Mouse (Mus musculus) right cerebral cortex, postnatal 25 days (tissue): ENCODE measurements at regions not wholly inside any gene's neighbourhood (a gene's known extent, or its start where the extent isn't known, plus 50 kb on each side); places are given as distances from the start of the nearest gene placed in this dataset.

Experiments
- DNase-seq: peaks from one replicate; pipeline ENCODE4 v3.0.0; 2022

DNA sequence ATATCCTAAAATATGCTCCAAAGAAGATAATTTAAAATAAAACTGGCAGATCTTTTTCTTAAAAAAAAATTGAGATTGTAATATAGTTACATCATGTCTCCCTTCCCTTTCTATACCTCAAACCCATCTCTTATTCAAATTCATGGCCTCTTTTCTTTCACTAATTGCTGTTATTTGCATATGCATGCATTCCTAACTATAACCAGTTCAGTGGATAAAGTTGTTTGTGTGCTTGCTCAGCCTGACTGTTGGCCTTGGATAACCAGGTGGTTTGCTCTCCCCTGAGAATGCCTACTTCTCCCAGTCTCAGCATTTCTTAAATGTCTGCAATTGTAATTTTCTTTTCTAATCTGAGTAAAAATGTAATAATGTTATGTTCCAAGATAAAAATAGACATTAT is 2154.8 kb downstream of the 4930444P10Rik start:
- DNase-seq = no peak

DNA sequence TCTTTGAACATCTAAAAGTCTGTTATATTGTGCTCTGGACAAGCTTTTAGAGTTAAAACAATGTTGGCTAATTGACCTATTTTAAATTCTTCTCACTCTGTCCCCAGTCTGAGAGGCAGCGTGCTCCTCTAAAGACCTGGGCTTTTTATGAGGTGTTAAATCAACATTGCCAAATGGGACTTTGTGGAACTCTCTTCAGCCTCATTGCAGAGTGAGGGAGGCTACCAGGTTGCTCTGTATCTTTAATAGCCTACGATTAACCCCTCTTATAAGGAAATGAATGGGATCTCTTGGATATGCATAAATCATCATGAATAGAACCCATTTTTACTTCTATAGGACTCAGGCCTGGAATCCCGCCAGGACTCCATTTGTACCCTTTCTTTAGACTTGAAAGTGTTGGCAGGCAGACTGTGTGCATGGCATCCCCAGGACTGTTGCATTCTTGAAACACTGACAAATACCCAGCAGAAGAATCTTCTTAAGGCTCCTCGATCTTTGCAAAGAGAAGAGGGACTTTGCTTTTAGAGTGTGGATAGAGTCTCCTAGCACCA is 2157.1 kb downstream of the 4930444P10Rik start:
- DNase-seq = no peak

DNA sequence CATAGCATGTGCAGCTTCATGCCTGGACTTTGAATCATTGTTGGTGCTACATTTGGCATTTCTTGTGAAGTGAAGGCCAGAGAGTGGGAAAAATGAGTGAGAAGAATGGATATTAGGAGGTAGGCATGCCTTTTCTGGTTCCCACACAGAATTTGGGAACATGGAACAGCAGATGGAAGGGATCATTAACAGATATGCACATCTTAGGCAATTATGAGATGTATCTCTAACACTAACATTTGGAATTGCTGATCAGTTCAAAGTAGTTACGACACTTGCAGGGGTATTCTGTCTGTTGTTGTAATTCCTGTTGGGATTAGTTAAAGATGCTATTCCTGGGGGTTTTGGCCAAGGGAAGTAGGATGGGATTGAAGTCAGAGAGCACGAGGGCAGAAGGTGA is 2164.4 kb downstream of the 4930444P10Rik start:
- no peak for DNase-seq

DNA sequence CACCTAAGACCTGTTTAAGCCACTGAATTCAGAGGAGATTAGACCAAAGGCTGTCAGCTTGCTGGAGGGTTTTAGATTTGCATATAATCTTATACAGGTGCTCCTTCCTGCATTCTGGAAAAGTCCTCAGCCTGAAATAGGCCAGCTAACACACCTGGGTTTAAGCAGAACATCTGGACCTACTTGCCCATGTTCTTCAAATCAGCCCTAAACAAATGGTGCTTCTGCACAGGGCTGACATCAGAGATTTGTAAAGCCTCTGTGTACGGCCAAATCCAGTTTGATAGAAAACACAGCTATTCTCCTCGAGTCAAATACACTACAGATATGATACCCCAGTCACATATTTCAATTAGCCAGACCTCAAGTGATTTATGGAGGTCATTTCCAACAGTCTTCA is 2165.2 kb downstream of the 4930444P10Rik start:
- no peak for DNase-seq

DNA sequence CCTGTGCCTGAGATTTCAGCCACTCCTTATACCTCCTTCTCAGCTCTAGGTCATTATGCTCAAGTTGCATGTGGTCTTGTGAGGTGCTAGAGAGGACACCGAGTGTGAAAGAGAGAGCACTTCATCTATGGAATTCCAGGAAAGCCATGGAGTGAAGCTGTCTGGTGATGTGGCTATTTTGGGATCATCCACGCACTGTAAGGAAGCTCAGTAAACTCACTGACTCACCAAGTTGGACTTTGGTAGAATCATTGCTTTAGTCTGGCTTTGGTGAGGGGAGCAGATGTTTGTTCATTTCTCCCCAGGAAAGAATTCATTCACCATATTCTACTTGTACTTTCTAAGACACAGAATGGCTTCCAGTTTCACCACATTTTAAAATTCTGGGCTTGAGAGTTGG is 2167.1 kb downstream of the 4930444P10Rik start:
- DNase-seq = no peak

DNA sequence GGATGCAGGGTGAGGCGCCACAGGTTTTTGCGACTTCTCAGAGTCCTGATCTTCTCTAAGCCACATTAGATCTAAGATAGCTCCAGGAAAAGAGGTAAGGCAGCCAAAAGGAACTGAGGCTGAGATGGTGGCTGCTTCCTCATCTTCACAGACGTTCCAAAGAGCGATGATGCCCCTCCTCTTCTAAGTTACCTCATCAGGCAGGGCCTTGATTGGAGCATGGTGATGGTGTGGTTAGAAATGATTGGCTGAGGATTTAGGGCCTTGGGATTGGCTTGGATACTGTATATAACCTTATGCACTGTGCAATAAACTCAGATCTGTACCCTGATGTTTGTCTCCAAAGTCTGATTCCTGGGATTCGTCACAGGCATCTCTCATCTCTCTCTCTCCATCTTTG is 2177.9 kb downstream of the 4930444P10Rik start:
- DNase-seq = no peak

DNA sequence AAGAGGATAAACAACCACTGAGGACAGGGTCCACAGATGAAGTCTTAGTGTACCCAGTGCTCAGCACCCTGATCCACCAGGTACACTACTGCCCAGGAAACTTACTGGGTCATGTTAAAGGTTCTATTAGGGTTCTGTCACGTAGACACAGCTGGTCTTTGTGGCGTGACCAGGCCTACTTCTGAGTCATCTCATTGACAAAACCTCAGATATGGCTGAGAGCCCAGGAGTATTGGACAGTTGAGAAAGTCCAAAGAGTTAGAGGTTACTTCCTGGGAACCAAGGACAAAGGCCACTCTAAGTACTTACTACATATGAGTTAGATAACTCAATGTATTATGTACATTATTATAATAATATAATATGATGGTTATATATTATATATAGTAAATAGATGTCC is 2214.0 kb downstream of the 4930444P10Rik start:
- DNase-seq = no peak

DNA sequence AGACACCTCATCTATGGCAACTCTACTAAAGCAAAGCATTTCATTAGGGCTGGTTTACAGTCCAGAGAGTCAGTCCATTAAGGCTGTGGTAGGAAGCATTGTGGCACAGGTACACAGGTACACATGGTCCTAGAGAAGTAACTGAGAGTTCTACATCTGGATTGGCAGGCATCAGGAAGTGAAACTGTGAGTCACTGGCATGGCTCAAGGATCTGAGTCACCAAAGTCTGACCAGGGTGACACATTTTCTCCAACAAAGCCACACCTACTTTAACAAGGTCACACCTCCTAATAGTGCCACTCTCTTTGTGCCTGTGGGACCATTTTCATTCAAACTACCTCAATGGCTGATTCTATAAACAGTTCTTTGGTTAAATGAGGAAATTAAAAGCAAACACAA is 2219.2 kb downstream of the 4930444P10Rik start:
- no peak for DNase-seq

DNA sequence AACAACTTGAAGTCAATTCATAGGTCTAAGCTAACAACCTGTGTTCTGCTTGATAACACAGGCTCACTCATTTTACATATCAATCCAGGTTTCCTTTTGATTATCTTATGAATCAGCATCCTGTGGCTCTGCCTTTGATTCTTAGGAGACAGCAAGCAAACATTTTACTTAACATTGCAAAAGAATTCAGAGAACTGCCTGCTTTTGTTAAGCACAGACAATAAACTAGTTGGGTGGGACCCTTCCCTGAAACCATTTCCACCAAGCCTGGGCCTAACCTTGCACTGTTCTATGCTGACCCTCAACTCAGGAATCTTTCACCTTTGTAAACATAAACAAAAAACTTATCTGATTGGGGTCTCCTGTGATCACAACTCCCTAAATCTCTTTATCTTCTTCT is 2220.6 kb downstream of the 4930444P10Rik start:
- DNase-seq = no peak

DNA sequence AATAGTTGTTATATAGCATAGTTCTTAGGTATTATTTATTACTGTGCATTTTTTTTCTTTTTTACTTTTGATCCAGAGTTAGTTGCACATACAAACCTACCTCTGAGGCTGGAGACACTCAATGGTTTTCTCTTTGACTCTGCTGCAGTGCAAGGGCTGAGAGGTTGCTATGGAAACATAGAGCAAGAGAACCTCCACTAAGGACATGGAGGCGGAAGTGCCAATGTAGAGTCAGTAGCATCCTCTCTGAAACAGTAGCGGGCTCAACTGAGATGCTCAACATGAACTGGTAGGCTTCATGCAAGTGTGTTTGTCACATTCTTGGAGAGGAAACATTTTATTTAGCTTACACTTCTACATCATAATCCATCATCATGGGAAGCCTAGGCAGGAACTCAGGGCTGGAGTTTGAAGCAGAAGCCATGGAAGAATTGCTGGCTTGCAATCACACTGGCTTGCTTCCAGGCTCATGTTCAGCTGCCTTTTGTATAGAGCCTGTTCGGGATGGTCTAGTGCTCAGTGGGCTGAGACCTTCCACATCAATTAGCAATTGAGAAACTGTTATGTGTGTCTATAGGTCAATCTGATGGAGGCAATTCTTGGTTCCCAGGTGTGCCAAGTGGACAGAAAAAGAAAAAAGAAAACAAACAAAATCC is 2222.4 kb downstream of the 4930444P10Rik start:
- DNase-seq = no peak

DNA sequence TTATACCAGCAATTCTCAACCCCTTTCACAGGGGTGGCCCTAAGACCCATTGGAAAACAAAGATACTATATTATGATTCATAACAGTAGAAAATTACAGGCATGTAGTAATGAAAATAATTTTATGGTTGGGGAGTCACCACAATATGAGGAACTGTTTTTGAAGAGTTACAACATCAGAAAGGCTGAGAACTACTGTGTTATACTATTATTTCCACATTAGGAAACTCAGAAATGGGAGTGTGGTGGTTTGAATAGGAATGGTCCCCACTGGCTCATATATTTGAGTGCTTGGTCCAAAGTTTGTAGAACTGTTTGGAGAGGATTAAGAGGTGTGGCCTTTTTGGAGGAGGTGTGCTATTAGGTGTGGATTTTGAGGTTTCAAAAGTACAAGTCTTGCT is 2227.4 kb downstream of the 4930444P10Rik start:
- no peak for DNase-seq

DNA sequence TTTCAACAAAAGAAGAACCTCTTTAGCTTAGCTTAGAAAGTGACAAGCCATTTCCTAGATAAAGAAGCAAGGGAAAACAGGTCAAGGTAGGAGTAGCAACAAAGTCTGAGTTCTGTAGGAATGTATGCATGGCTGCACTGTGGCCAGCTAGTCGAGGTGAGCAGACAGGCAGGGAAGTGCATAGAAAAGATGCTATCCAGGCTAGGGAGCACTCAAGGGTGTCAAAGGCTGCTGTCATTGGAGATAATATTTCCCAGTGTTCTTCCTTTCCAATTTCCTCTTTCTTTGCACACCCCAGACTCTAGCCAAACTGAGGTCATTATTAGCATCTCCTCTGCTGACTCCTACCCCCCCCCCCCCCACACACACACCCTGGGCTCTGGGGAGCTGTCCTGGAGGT is 2229.4 kb downstream of the 4930444P10Rik start:
- no peak for DNase-seq

DNA sequence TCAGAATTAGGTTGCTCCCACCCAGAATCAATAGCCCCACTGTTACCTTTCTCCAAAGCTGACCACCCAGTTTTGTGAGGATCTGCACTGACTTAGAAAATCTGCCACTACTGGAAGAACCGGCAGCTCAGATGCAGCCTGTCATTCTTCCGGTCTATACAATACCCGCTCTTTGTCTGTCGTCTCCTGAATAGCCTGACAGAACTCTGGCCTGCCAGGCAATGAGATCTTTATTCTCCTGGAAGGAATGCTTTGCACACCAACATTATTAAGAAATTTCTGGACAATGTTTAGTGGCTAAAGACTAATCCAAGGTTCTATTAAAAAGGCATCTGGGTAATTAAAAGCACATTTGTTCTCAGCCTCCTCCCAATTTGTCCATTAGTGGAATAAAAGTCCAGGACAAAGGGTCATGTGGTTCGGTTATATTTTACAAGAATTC is 2232.0 kb downstream of the 4930444P10Rik start:
- DNase-seq = no peak

DNA sequence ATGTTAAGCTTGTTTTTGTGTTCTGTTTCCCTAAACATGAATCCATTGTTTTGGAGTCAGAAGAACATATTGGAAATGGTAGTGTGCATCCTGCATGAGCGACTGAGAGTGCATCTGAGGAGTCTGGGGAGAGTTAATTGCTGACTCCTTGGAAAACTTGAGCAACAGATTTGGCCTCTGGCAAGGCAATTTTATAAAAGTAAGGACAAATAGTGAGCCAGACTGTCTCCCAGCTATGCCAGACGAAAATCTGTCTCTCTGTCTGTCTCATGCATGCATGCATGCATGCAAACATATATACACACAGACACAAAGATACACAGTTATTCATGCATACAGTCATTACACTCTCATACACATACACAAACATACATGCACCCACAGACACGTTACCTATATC is 2232.7 kb downstream of the 4930444P10Rik start:
- DNase-seq = no peak

DNA sequence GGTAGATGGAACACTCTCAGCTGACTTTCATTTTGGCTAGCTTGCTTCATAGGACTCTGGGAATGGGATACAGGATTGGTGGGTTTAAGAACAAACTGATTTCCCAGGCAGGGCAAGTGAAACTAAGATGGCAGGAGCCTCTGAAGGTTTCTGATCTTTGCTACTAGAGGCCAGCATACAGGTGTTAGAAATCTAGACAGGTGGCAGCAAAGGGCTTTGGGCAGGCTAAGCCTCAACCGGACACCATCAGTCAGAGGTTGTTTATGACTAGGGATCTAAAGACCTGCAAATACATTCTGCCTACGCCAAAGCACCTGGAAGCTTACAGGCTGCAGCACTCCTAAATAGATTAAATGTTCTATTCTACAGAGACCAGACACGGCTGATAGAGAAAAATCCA is 2233.4 kb downstream of the 4930444P10Rik start:
- DNase-seq = no peak

DNA sequence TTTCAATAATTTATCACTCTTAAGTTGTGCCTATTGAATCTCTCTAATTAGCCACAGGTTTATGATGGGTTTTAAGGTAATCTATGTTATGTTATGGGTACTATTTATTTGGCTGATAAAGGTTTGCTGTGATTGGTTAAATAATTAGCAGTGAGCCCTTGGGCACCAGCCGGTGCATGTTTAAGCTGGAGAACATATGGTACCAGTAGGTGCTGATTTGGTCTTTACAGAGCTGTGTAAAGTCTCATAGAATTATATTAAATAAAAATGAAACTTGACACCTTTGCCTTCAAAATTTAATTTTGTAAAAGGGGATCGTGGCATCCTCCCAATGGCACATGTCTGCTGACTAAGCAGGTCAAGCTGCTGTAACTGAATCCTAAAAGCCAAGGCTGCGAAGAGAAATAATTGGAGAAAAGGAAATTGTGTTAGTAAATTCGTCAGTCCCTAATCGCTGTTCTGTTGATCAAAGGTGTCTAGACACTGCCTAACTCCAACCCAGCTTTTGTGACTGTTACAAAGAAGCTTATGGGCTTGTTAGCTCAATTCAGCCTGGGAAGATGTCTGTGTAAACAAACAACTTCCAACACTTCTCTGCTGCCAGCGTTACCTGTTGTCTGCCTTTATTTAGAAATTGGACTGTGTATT is 2234.6 kb downstream of the 4930444P10Rik start:
- DNase-seq = no peak

DNA sequence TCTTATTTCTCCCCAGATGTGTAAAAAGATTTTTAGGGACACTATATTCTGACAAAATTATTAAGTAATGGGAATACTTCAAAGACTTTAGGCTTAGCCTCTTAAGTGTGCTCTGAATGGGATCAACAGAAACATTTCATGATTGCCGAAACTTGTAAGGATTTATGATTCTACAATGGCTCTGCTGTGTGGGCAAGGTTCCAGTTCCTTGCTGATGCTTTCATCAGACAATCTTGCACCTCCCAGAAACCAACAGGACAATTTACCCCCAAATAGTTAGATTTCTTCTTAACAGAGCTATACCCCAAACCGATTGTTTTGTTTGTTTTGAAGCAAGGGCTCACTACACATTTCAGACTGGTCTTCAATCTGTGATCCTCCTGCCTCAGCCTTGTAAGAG is 2236.1 kb downstream of the 4930444P10Rik start:
- DNase-seq = no peak

DNA sequence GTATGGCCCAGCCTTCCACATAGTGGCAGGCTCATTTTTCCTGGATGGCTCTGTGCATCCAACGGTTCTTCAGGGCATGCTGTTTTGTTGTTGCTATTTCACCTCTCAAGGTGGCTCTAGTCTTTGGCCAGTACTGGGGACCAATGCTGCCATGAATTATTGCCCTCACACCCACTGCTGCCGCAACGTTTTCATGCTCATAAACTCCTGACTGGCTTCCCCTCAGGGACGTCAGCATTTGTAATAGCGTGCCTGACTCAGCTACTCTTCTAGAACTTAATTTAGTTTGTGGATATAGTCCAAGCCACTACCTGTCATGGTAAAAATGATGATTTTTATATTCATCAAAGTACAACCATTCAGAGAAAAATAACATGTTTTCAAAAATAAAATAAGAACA is 2242.0 kb downstream of the 4930444P10Rik start:
- no peak for DNase-seq

DNA sequence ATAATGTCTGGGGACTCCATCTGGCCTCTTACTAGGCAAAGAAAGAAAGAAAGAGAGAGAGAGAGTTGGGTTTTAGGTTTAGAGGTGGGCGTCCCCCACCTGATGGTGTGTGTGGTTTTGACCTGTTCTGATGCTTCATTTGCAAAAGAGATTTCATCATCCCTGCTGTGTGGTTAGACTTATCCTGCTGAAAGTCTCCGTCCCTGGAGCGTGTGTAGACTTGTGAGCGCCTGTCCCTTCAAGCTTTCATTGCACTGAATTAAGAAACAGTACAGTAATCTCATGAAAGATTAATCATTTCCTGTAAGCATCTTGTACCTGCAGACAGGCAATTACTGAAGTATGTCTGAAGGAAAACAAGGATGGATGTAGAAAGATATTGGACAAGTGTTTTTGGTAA is 2244.1 kb downstream of the 4930444P10Rik start:
- no peak for DNase-seq

DNA sequence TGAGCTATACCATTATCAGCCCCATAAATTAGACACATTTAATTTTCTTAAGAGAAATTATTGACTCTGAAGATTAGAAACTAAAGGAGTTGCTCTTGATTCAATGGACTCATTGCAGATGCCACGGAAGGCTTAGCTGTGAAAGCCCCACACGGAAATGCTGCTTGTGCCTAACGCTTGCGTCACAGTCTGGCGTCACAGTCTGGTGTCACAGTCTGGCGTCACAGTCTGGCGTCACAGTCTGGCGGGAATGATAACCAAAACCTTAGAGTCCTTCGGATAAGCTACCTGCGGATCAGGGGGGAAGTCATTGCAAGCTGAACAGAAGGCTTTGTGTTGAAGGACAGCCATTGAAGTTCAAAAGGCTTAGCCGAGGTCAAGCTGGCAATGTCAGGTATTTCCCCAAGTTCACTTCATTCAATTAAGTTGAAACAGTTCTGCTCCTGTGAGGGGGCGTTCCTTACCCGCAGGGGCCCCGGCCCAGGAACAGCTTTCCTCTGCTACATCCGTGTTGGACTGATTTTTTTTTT is 2246.7 kb downstream of the 4930444P10Rik start:
- no peak for DNase-seq

DNA sequence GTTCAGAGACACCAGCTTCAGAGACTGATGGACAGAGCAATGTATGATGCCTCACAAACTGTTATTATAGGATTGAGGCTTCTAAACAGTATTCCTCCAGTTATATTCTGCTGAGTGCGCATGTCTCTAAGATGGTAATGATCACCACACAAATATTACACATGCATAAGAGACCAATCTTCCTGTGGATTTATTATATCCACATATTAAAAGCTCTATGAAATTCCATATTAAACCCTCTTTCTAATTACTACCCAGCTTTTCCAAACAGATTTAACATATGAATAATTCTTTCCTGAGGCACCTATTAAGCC is 2252.9 kb downstream of the 4930444P10Rik start:
- DNase-seq = no peak

DNA sequence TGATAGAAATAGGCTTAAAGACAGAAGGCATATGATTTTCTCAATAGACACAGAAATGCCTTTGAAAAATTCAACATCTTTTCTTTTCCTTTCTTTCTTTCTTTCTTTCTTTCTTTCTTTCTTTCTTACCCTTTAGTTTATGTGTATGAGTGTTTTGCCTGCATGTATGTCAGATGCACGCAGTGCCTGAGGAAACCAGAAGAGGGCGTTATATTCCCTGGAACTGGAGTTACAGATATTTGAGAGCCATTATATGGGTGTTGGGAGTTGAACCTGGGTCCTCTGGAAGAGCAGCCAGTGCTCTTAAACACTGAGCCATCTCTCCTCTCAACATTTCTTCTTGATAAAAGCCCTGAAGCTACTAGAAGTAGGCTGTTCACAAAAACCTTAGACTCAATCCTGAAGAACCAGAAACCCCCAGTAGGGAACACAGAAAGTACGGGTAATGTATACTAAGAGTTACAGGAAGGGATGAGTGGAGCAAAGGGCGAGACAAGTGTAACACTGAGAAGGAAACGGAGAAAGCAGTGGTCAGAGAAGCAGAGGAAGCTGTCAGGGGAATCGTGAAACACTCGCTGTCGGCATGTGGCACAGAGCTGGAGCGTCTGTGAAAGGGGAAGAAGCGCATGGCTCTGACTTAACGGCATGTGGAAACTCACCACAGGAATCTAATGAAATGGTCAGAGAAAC is 2253.4 kb downstream of the 4930444P10Rik start:
- DNase-seq = no peak

DNA sequence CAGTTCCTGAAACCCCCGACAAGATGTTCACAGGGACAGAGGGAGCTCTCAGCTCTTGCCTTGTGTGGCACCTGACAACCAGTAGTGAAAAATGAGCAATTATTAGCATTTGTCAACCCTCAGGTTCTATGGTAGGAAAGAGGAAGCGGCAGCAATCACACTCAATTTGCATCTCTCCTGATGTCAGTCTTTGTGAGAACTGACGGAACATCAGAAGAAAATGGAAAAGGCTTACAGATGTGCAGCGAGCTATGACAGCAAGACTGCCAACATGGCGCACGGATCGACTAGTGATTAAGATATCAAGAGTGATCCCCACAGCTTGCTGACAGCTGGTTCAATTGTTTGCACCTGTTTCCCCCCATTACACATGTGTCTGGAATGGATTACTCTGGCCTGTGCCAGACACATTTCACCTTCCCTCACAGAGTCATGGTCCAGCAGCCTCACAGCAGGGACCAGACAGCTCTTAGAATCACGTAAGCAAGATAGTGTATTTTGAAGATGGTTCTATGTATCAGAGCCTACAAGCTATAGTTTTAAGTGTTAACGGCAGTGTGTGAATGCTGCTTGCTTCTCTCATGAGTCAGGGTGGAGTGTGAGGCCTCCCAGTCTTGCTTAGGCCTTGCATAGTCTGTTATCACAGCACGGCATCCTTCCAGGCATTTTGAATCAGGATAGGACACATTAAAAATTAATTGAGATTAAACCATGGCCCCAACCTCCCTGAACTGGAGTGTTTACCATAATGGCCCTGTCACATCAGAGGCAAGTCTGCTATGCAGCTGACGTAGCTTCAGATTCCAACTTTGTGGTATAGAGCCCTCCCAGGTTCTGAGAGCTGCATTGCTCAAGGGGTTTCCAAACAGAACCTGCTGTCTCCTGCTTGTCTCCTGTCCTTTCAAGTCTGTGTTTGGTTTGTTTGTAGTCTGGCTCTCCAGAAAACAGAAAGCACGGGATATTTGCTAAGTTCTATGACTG is 2258.0 kb downstream of the 4930444P10Rik start:
- no peak for DNase-seq
